Mouse (Mus musculus) telencephalon, adult 2 months (tissue): ENCODE measurements at regions not wholly inside any gene's neighbourhood (a gene's known extent, or its start where the extent isn't known, plus 50 kb on each side); places are given as distances from the start of the nearest gene placed in this dataset.

ENCODE experiments used
- DNase-seq: peaks from one replicate; pipeline ENCODE4 v3.0.0-alpha.2; 2011; ENCODE audit warnings: low read depth, low spot score

GRCm38 (mm10) chr12:71481371-71481770, 171.7 kb downstream of the Dact1 start:
- DNase-seq: no peak

GRCm38 (mm10) chr12:71481899-71482593, 172.4 kb downstream of the Dact1 start:
- no peak for DNase-seq

- no peak for DNase-seq
These were observed 172.9 kb downstream of the Dact1 start for GRCm38 (mm10) chr12:71482619-71483018.

GRCm38 (mm10) chr12:71483536-71484165, 174.0 kb downstream of the Dact1 start:
- DNase-seq: no peak

GRCm38 (mm10) chr12:71484286-71484685, 174.6 kb downstream of the Dact1 start:
- DNase-seq: no peak

- no peak for DNase-seq
These were observed 176.4 kb downstream of the Dact1 start for GRCm38 (mm10) chr12:71486078-71486477.

GRCm38 (mm10) chr12:71487591-71488435, 178.1 kb downstream of the Dact1 start:
- DNase-seq: no peak

GRCm38 (mm10) chr12:71489295-71489694, 179.6 kb downstream of the Dact1 start:
- no peak for DNase-seq

GRCm38 (mm10) chr12:71494803-71495293, 185.2 kb downstream of the Dact1 start:
- DNase-seq: peak; percentile 13

GRCm38 (mm10) chr12:71498246-71499029, 188.8 kb downstream of the Dact1 start:
- DNase-seq: no peak

GRCm38 (mm10) chr12:71501299-71501810, 191.7 kb downstream of the Dact1 start:
- DNase-seq: no peak

- no peak for DNase-seq
These were observed 193.6 kb downstream of the Dact1 start for GRCm38 (mm10) chr12:71503265-71503664.

- DNase-seq: no peak
These were observed 196.5 kb downstream of the Dact1 start for GRCm38 (mm10) chr12:71506206-71506605.

GRCm38 (mm10) chr12:71506716-71507115, 197.0 kb downstream of the Dact1 start:
- no peak for DNase-seq

GRCm38 (mm10) chr12:71512915-71513612, 203.4 kb downstream of the Dact1 start:
- no peak for DNase-seq

- DNase-seq: no peak
These were observed 209.8 kb downstream of the Dact1 start for GRCm38 (mm10) chr12:71519520-71519919.

GRCm38 (mm10) chr12:71521936-71522335, 212.3 kb downstream of the Dact1 start:
- no peak for DNase-seq

GRCm38 (mm10) chr12:71522451-71522850, 212.8 kb downstream of the Dact1 start:
- no peak for DNase-seq

- no peak for DNase-seq
These were observed 214.5 kb downstream of the Dact1 start for GRCm38 (mm10) chr12:71524156-71524555.

- DNase-seq: no peak
These were observed 215.7 kb downstream of the Dact1 start for GRCm38 (mm10) chr12:71525255-71525927.
